Mouse (Mus musculus): ENCODE measurements around the gene Tbc1d24.

GRCm38 (mm10) chr17:24201092-24201491, 4.3 kb downstream of the Tbc1d24 start:
- no peak for TF ChIP-seq GATA1 (IDR thresholded peaks at IDR 0.05; ENCODE audit: borderline replicate concordance, low read length)
- TF ChIP-seq FLI1 (IDR thresholded peaks at IDR 0.05; ENCODE audit: low read length) = no peak

Measured in megakaryocyte, embryonic 14.5 days (primary cell).